Mouse (Mus musculus) CH12.LX (cell line): Measurements from ENCODE around the gene Cdk17. TPM values are rescaled to one million over a fixed set of nuclear protein-coding genes. Genes with fewer than 3 reads are reported as not detected.

Source experiments
- DNase-seq: peaks from one replicate; pipeline ENCODE4 v3.0.0-alpha.2; 2013; ENCODE audit errors: extremely low read depth
- H3K27ac ChIP-seq: 2 replicates; pipeline ENCODE4 v1.5.1; 2012; ENCODE audit warnings: low read depth, mild to moderate bottlenecking, control low read depth, moderate library complexity; ENCODE audit not compliant: insufficient read depth
- H3K27me3 ChIP-seq: replicated peaks from 2 replicates; pipeline ENCODE3; 2012; ENCODE audit warnings: inconsistent platforms
- H3K36me3 ChIP-seq, 2 experiments: replicated peaks in 1 of 2; 2 replicates each; pipeline versions ENCODE3 to v1.6.1; 2012; ENCODE audit warnings: inconsistent platforms in 1 of 2, low read length in 1 of 2, mild to moderate bottlenecking in 1 of 2, mixed read lengths in 1 of 2, moderate library complexity in 1 of 2; ENCODE audit not compliant: control insufficient read depth in 1 of 2, insufficient read depth in 1 of 2
- H3K4me1 ChIP-seq, 2 experiments: 2 replicates each; pipeline ENCODE4 v1.6.1; 2012; ENCODE audit warnings: inconsistent platforms in 1 of 2, moderate library complexity in 1 of 2; ENCODE audit not compliant: insufficient read depth in 2 of 2, control insufficient read depth in 1 of 2
- H3K4me2 ChIP-seq: 2 replicates; pipeline ENCODE4 v1.6.1; 2012; ENCODE audit warnings: low read depth, mild to moderate bottlenecking, control low read depth; ENCODE audit not compliant: poor library complexity, insufficient read depth, severe bottlenecking
- H3K4me3 ChIP-seq, 3 experiments: fragments of 150-350 bp in 1 of 3; sonication (generic) in 1 of 3; replicated peaks in 1 of 3; 2 replicates each; pipeline versions ENCODE3 to v1.5.1; 2011 to 2012; ENCODE audit warnings: low read depth in 2 of 3, low read length in 2 of 3, mild to moderate bottlenecking in 2 of 3, moderate library complexity in 2 of 3, control low read depth in 1 of 3, improper control_type of control experiment in 1 of 3, inconsistent platforms in 1 of 3, mixed read lengths in 1 of 3; ENCODE audit not compliant: poor library complexity in 1 of 3
- H3K79me2 ChIP-seq: replicated peaks from 2 replicates; pipeline ENCODE4 v1.6.1; 2012; ENCODE audit warnings: mild to moderate bottlenecking, moderate library complexity; ENCODE audit not compliant: control insufficient read depth, poor library complexity, insufficient read depth, severe bottlenecking; ENCODE audit errors: extremely low read depth
- H3K9ac ChIP-seq: 2 replicates; pipeline ENCODE4 v1.6.1; 2012; ENCODE audit warnings: low read depth, mild to moderate bottlenecking, control low read depth, moderate library complexity; ENCODE audit not compliant: insufficient read depth
- H3K9me3 ChIP-seq: replicated peaks from 2 replicates; pipeline ENCODE3; 2012; ENCODE audit warnings: low read length, inconsistent platforms, mixed read lengths
- CHD1 ChIP-seq: IDR thresholded peaks from 2 replicates; pipeline ENCODE4 v1.6.1; 2012; ENCODE audit warnings: low read depth, low read length, improper control_type of control experiment, inconsistent platforms
- E2F4 ChIP-seq: IDR thresholded peaks from 2 replicates; pipeline ENCODE4 v1.6.1; 2011; ENCODE audit warnings: low read depth, low read length, improper control_type of control experiment; ENCODE audit not compliant: insufficient replicate concordance
- EP300 ChIP-seq: IDR thresholded peaks from 2 replicates; pipeline ENCODE4 v1.6.1; 2011; ENCODE audit warnings: low read length, improper control_type of control experiment
- IRF4 ChIP-seq: IDR thresholded peaks from 2 replicates; pipeline ENCODE4 v1.6.1; 2014; ENCODE audit warnings: low read depth, mild to moderate bottlenecking, inconsistent platforms, low read length, improper control_type of control experiment
- JUND ChIP-seq: conservative IDR thresholded peaks from 2 replicates; pipeline ENCODE4 v1.6.1; 2011; ENCODE audit warnings: low read depth, low read length, improper control_type of control experiment
- MAX ChIP-seq: IDR thresholded peaks from 2 replicates; pipeline ENCODE4 v1.6.1; 2011; ENCODE audit warnings: low read length, improper control_type of control experiment
- MEF2A ChIP-seq: IDR thresholded peaks from 2 replicates; pipeline ENCODE4 v1.6.1; 2014; ENCODE audit warnings: low read depth, mild to moderate bottlenecking, inconsistent platforms, low read length, improper control_type of control experiment, borderline replicate concordance
- PAX5 ChIP-seq: IDR thresholded peaks from 2 replicates; pipeline ENCODE4 v1.6.1; 2012; ENCODE audit warnings: low read length, inconsistent platforms, mixed read lengths
- POLR2A ChIP-seq: IDR thresholded peaks from 2 replicates; pipeline ENCODE4 v1.6.1; 2011; ENCODE audit warnings: low read depth, mild to moderate bottlenecking, improper control_type of control experiment, low read length
- POLR2AphosphoS2 ChIP-seq: IDR thresholded peaks from 2 replicates; pipeline ENCODE4 v1.6.1; 2011; ENCODE audit warnings: low read depth, low read length, improper control_type of control experiment
- RAD21 ChIP-seq: IDR thresholded peaks from 2 replicates; pipeline ENCODE4 v1.6.1; 2011; ENCODE audit warnings: low read depth, mild to moderate bottlenecking, low read length, improper control_type of control experiment, moderate library complexity
- RCOR1 ChIP-seq: conservative IDR thresholded peaks from 2 replicates; pipeline ENCODE4 v1.6.1; 2012; ENCODE audit warnings: low read depth, mild to moderate bottlenecking, inconsistent platforms, low read length, improper control_type of control experiment
- SMC3 ChIP-seq: IDR thresholded peaks from 2 replicates; pipeline ENCODE4 v1.6.1; 2011; ENCODE audit warnings: low read depth, low read length, improper control_type of control experiment
- TBP ChIP-seq: conservative IDR thresholded peaks from 2 replicates; pipeline ENCODE4 v1.6.1; 2011; ENCODE audit warnings: low read depth, low read length, improper control_type of control experiment
- TCF12 ChIP-seq: IDR thresholded peaks from 2 replicates; pipeline ENCODE4 v1.6.1; 2014; ENCODE audit warnings: low read depth, mild to moderate bottlenecking, inconsistent platforms, low read length, improper control_type of control experiment
- USF1 ChIP-seq: IDR thresholded peaks from 2 replicates; pipeline ENCODE4 v1.6.1; 2014; ENCODE audit warnings: low read depth, mild to moderate bottlenecking, inconsistent platforms, low read length, improper control_type of control experiment
- USF2 ChIP-seq: conservative IDR thresholded peaks from 2 replicates; pipeline ENCODE4 v1.6.1; 2011; ENCODE audit warnings: low read depth, low read length, improper control_type of control experiment
- dilution Hi-C: fragments of 300-500 bp; cut with MboI; formaldehyde crosslinking; loops from 2 replicates; pipeline ENCODE4 v1.14.3; 2020; ENCODE audit warnings: low sequenced_read_pairs; ENCODE audit not compliant: extremely low pct_unique_long_range_greater_than_20kb, extremely low pct_ligation_motif_present
- in situ Hi-C: fragments of 300-500 bp; cut with MboI; formaldehyde crosslinking; loops from 3 replicates; pipeline ENCODE4 v1.14.3; 2019; ENCODE audit warnings: low sequenced_read_pairs, low pct_ligation_motif_present, low pct_unique_long_range_greater_than_20kb, mixed read lengths
- polyA plus RNA-seq: library from polyadenylated mRNA; unstranded; fragments of >175 nt; gene quantifications from 2 replicates; pipeline ENCODE4 v1.2.1, GENCODE M21; 2012; ENCODE audit warnings: low read depth; ENCODE audit not compliant: insufficient read length
- total RNA-seq, 2 experiments: library from RNA; depleted of rRNA; stranded (reverse); fragments of 300-350 nt in 1 of 2; fragments of >200 nt in 1 of 2; gene quantifications; 2 replicates each; pipeline ENCODE4 v1.2.3; 2012 to 2014

Cdk17 gene
- total and polyA plus RNA-seq, 3 experiments, result 23.4 to 51.3 (median 28.5) TPM

DNA sequence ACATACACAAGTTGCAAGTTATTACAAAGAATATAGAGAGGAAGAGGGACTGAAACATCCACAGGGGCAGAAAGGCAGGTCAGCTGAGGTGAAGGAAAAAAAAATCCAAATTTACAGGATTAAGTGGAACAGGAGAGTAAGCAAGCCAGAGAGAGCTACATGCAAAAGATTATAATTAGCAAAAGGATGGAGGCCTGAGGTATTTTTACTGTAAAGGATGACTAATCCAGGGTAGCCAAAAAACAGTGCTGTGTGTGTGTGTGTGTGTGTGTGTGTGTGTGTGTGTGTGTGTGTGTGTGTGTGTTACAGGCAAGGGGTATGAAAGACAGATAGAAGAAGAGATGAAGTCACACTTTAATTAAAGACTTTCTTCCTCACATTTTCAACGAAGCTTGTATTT lies 31.3 kb upstream of the Cdk17 start:
- Histone ChIP-seq H3K27me3 (no peaks in the 10 kb centered on the region), H3K4me1 (peaks cover 0 to 7% of the 10 kb centered on the region in 2 experiments; a peak in 2 of 4 replicates), H3K9me3 (no peaks in the 10 kb centered on the region), H3K9ac (no peak overlapping the region), H3K27ac (no peak overlapping the region), H3K36me3 (no peaks in the 10 kb centered on the region), H3K4me3 (no peak overlapping the region), H3K4me2 (no peak overlapping the region), H3K79me2 (no peaks in the 10 kb centered on the region)
- TF ChIP-seq RAD21, result no peak
- dilution Hi-C loops, result no loop called here
- DNase-seq, result no peak
- in situ Hi-C loops, result no loop called here

DNA sequence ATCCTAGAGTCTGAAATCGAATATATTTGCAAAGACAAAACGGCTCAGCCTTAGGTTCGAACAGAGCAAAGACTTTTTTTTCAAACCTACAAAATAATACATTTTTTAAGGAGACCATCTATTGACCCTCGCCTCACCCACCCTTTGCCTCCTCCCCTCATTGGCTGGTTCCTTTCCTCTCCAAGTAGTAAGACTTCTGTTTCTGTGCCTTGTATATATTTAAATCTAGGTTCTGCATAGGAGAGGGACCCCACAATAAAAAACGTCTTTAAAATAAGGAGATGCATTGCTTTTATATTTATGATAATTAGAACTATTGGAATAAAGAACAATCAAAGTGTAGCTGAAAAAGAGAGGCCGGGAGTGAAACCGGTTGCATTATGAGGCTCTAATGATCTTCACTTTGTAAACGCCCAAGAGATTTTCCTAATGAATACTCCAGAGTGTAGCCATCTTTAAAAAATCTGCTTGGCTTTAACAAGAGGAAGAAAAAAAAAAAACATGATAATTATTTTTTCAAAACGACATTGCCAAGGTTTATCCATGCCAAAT lies 30.7 kb upstream of the Cdk17 start:
- no peaks in the 10 kb centered on the region for H3K79me2 ChIP-seq
- in situ Hi-C loops (no loop called here), dilution Hi-C loops (no loop called here)
- DNase-seq, result no peak
- H3K4me3 ChIP-seq, result no peak overlapping the region
- H3K9ac ChIP-seq, result no peak overlapping the region
- no peak overlapping the region for H3K27ac ChIP-seq
- H3K27me3 ChIP-seq, result no peaks in the 10 kb centered on the region
- H3K4me2 ChIP-seq, result no peak overlapping the region
- H3K36me3 ChIP-seq, result no peaks in the 10 kb centered on the region
- peaks cover 0 to under 1% of the 10 kb centered on the region in 2 experiments; a peak in 2 of 4 replicates for H3K4me1 ChIP-seq
- no peak for TF ChIP-seq TBP
- TF ChIP-seq IRF4, result no peak
- no peak for TF ChIP-seq EP300
- no peak for TF ChIP-seq TCF12
- TF ChIP-seq JUND, result no peak
- TF ChIP-seq PAX5, result no peak
- TF ChIP-seq E2F4, result no peak
- no peak for TF ChIP-seq SMC3
- no peak for TF ChIP-seq USF2
- no peak for TF ChIP-seq CHD1
- TF ChIP-seq MAX, result no peak
- TF ChIP-seq POLR2A, result no peak
- TF ChIP-seq RCOR1, result no peak
- TF ChIP-seq MEF2A, result no peak
- TF ChIP-seq USF1, result no peak
- TF ChIP-seq POLR2AphosphoS2, result no peak
- H3K9me3 ChIP-seq, result no peaks in the 10 kb centered on the region
